Mouse (Mus musculus): ENCODE data around the gene Itga9.

DNA sequence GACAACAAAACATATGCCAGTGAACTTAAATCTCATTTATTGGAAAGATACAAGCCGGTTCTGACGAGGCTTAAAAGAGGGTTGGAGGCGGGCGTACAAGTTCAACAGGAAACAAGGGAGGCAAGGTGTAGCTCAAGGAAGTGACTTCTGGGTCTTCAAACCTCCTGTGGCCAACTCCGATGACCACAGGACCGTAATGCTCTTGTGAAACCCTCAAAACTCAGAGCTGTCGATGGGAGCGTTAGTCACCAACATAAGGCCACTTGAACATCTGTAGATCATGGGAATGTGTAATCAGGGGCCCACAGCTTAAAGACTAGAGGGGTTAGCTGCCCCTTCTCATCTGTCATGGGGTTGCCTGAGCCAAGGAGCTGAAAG, 195.4 kb downstream of the Itga9 start:
- TF ChIP-seq POLR2A (IDR thresholded peaks at IDR 0.05; ENCODE audit: low read depth, low read length) = no peak
- no peak for TF ChIP-seq CTCF (conservative IDR thresholded peaks at IDR 0.05; ENCODE audit: insufficient read depth, insufficient read length, low read depth, low read length)
